Mouse (Mus musculus): ENCODE measurements around the gene Ifi27l2a. TPM values are rescaled to one million over a fixed set of nuclear protein-coding genes. Genes with fewer than 3 reads are reported as not detected.
A peak's percentile ranks its signal among the peaks of the same experiment; 100 is the strongest.

Ifi27l2a gene
- total and polyA plus RNA-seq, 2 experiments, result 68.1 to 72.7 TPM

- H3K79me2 ChIP-seq (ENCODE audit: control insufficient read depth, insufficient read depth, low read length), result no peaks in the 10 kb centered on the region
- TF ChIP-seq POLR2A (IDR thresholded peaks at IDR 0.05; ENCODE audit: extremely low read depth, insufficient read depth, low read length) (no peak), CTCF (IDR thresholded peaks at IDR 0.05; ENCODE audit: low read depth, low read length) (no peak)
- WGBS, result 92% methylated on average over 4 of the region's 4 CpGs
- no peak within 1 kb of the TSS for H3K4me3 ChIP-seq (ENCODE audit: insufficient read depth, low read depth, low read length)
- no peaks in the 10 kb centered on the region for H3K4me1 ChIP-seq (ENCODE audit: control insufficient read depth, insufficient read depth, low read length)
- no peak within 1 kb of the TSS for H3K9ac ChIP-seq (ENCODE audit: low read depth, low read length)
- no peak within 1 kb of the TSS for H3K27ac ChIP-seq (replicated peaks; ENCODE audit: insufficient read depth, low read depth, low read length)
- peaks cover 37% of the 10 kb centered on the region for H3K36me3 ChIP-seq (ENCODE audit: control insufficient read depth, insufficient read depth, low read length)
- DNase-seq (ENCODE audit: extremely low read depth, low read depth, low spot score), result no peak
- no peaks in the 10 kb centered on the region for H3K27me3 ChIP-seq (ENCODE audit: control insufficient read depth, insufficient read depth, low read length)
Observed at GRCm38 (mm10) chr12:103407720-103408119, 35.8 kb downstream of the Ifi27l2a start, which contains the start of gene 9330161L09Rik. 9330161L09Rik (minus strand) TSS chr12:103407820.

GRCm38 (mm10) chr12:103404131-103404530 is 39.3 kb downstream of the Ifi27l2a start:
- 89% methylated on average over 18 of the region's 18 CpGs for WGBS
- Histone ChIP-seq H3K27ac (replicated peaks; ENCODE audit: insufficient read depth, low read depth, low read length) (no peak overlapping the region), H3K27me3 (ENCODE audit: control insufficient read depth, insufficient read depth, low read length) (no peaks in the 10 kb centered on the region), H3K36me3 (ENCODE audit: control insufficient read depth, insufficient read depth, low read length) (peaks cover 16% of the 10 kb centered on the region), H3K4me1 (ENCODE audit: control insufficient read depth, insufficient read depth, low read length) (no peaks in the 10 kb centered on the region), H3K9ac (ENCODE audit: low read depth, low read length) (no peak overlapping the region), H3K4me3 (ENCODE audit: insufficient read depth, low read depth, low read length) (no peak overlapping the region), H3K79me2 (ENCODE audit: control insufficient read depth, insufficient read depth, low read length) (no peaks in the 10 kb centered on the region)
- no peak for DNase-seq (ENCODE audit: extremely low read depth, low read depth, low spot score)
- TF ChIP-seq CTCF (IDR thresholded peaks at IDR 0.05; ENCODE audit: low read depth, low read length) (no peak), POLR2A (IDR thresholded peaks at IDR 0.05; ENCODE audit: extremely low read depth, insufficient read depth, low read length) (no peak)

DNA sequence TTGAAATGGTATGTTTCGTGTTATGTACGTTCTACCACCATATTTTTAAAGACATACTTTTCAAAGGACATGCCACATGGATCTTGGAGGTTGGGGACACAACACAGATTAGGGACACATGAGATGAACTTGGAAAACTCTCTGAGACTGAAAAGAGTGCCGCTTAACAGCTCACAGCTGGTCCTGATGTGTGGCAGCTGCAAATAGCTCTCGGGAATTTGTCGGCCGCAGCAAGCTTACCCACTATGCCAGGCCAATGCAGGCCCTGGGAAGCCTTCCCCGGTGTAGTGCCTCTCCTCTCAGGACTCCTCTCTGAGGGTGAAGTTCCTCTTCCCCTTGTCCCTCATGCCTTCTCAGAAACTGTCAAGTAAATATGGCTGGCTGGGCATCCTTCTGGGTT is 46.7 kb downstream of the Ifi27l2a start:
- Histone ChIP-seq H3K4me1 (ENCODE audit: control insufficient read depth, insufficient read depth, low read length) (peaks cover 9% of the 10 kb centered on the region), H3K27me3 (ENCODE audit: control insufficient read depth, insufficient read depth, low read length) (no peaks in the 10 kb centered on the region), H3K27ac (replicated peaks; ENCODE audit: insufficient read depth, low read depth, low read length) (no peak overlapping the region), H3K4me3 (ENCODE audit: insufficient read depth, low read depth, low read length) (no peak overlapping the region), H3K36me3 (ENCODE audit: control insufficient read depth, insufficient read depth, low read length) (no peaks in the 10 kb centered on the region), H3K79me2 (ENCODE audit: control insufficient read depth, insufficient read depth, low read length) (no peaks in the 10 kb centered on the region), H3K9ac (ENCODE audit: low read depth, low read length) (no peak overlapping the region)
- TF ChIP-seq CTCF (IDR thresholded peaks at IDR 0.05; ENCODE audit: low read depth, low read length), result no peak
- no peak for TF ChIP-seq POLR2A (IDR thresholded peaks at IDR 0.05; ENCODE audit: extremely low read depth, insufficient read depth, low read length)
- DNase-seq (ENCODE audit: extremely low read depth, low read depth, low spot score), result no peak
- WGBS, result 94% methylated on average over 7 of the region's 7 CpGs

GRCm38 (mm10) chr12:103395486-103396275 is 47.8 kb downstream of the Ifi27l2a start:
- peak; percentile 85 for DNase-seq (ENCODE audit: extremely low read depth, low read depth, low spot score)
- Histone ChIP-seq H3K4me1 (ENCODE audit: control insufficient read depth, insufficient read depth, low read length) (peaks cover 9% of the 10 kb centered on the region), H3K4me3 (ENCODE audit: insufficient read depth, low read depth, low read length) (no peak overlapping the region), H3K27me3 (ENCODE audit: control insufficient read depth, insufficient read depth, low read length) (no peaks in the 10 kb centered on the region), H3K36me3 (ENCODE audit: control insufficient read depth, insufficient read depth, low read length) (no peaks in the 10 kb centered on the region), H3K9ac (ENCODE audit: low read depth, low read length) (no peak overlapping the region), H3K79me2 (ENCODE audit: control insufficient read depth, insufficient read depth, low read length) (no peaks in the 10 kb centered on the region), H3K27ac (replicated peaks; ENCODE audit: insufficient read depth, low read depth, low read length) (no peak overlapping the region)
- no peak for TF ChIP-seq POLR2A (IDR thresholded peaks at IDR 0.05; ENCODE audit: extremely low read depth, insufficient read depth, low read length)
- no peak for TF ChIP-seq CTCF (IDR thresholded peaks at IDR 0.05; ENCODE audit: low read depth, low read length)
- 43% methylated on average over 12 of the region's 12 CpGs for WGBS

DNA sequence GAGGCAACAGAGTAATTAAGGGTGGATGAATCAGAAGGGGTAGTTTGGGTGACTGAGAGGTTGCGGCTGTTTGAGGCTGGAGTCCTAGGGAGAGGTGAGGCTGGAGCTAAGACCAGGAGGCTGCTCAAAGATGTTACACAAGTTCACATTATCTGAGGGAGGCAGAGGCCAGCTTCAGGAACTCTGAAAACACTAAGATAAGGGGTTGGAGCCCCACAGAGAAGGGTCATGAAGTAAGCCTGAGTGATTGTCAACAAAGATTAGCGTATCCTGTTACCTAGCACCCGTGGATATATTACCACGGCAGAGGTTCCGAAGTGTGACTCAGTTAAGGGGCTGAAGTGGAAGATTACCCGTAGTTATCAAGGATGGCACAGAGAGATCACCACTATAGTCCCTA is 50.0 kb downstream of the Ifi27l2a start:
- peaks cover 16% of the 10 kb centered on the region for H3K4me1 ChIP-seq (ENCODE audit: control insufficient read depth, insufficient read depth, low read length)
- no peak for TF ChIP-seq POLR2A (IDR thresholded peaks at IDR 0.05; ENCODE audit: extremely low read depth, insufficient read depth, low read length)
- TF ChIP-seq CTCF (IDR thresholded peaks at IDR 0.05; ENCODE audit: low read depth, low read length), result no peak
- no peak for DNase-seq (ENCODE audit: extremely low read depth, low read depth, low spot score)
- no peaks in the 10 kb centered on the region for H3K36me3 ChIP-seq (ENCODE audit: control insufficient read depth, insufficient read depth, low read length)
- no peak overlapping the region for H3K4me3 ChIP-seq (ENCODE audit: insufficient read depth, low read depth, low read length)
- H3K9ac ChIP-seq (ENCODE audit: low read depth, low read length), result no peak overlapping the region
- 67% methylated on average over 6 of the region's 6 CpGs for WGBS
- H3K27me3 ChIP-seq (ENCODE audit: control insufficient read depth, insufficient read depth, low read length), result no peaks in the 10 kb centered on the region
- H3K27ac ChIP-seq (replicated peaks; ENCODE audit: insufficient read depth, low read depth, low read length), result no peak overlapping the region
- H3K79me2 ChIP-seq (ENCODE audit: control insufficient read depth, insufficient read depth, low read length), result no peaks in the 10 kb centered on the region

Other genes with a start within 250 kb of the Ifi27l2a start
- gene Prima1, start 201.5 kb downstream of the Ifi27l2a start, total RNA-seq (2014; rRNA removed), result not detected in 2 replicates
- not detected in 2 replicates for gene Prima1, start 201.5 kb downstream of the Ifi27l2a start, polyA plus RNA-seq (2012; rRNA removed)
- not detected in 2 replicates for gene Fam181a, start 132.7 kb downstream of the Ifi27l2a start, total RNA-seq (2014; rRNA removed)
- gene Fam181a, start 132.7 kb downstream of the Ifi27l2a start, polyA plus RNA-seq (2012; rRNA removed), result not detected in 2 replicates
- 2.7 and 3.6 TPM in 2 replicates for gene Asb2, start 87.7 kb downstream of the Ifi27l2a start, total RNA-seq (2014; rRNA removed)
- gene Asb2, start 87.7 kb downstream of the Ifi27l2a start, polyA plus RNA-seq (2012; rRNA removed), result 5.6 TPM in 2 replicates
- gene Otub2, start 55.0 kb downstream of the Ifi27l2a start, total RNA-seq (2014; rRNA removed), result 1.3 and 1.7 TPM in 2 replicates
- gene Otub2, start 55.0 kb downstream of the Ifi27l2a start, polyA plus RNA-seq (2012; rRNA removed), result 2.1 and 2.5 TPM in 2 replicates
- 0.13 and 0.46 TPM in 2 replicates for gene 9330161L09Rik, start 35.9 kb downstream of the Ifi27l2a start, total RNA-seq (2014; rRNA removed)
- gene 9330161L09Rik, start 35.9 kb downstream of the Ifi27l2a start, polyA plus RNA-seq (2012; rRNA removed), result 0.20 TPM in 1 of 2 replicates, not detected in the other
- gene Ddx24, start 17.9 kb downstream of the Ifi27l2a start, total RNA-seq (2014; rRNA removed), result 22.8 and 24.4 TPM in 2 replicates
- gene Ddx24, start 17.9 kb downstream of the Ifi27l2a start, polyA plus RNA-seq (2012; rRNA removed), result 15.6 and 19.0 TPM in 2 replicates
- 126 and 149 TPM in 2 replicates for gene Ifi27, start 9.5 kb downstream of the Ifi27l2a start, total RNA-seq (2014; rRNA removed)
- 157 and 288 TPM in 2 replicates for gene Ifi27, start 9.5 kb downstream of the Ifi27l2a start, polyA plus RNA-seq (2012; rRNA removed)
- gene Ifi27l2b, start 13.5 kb upstream of the Ifi27l2a start, total RNA-seq (2014; rRNA removed), result 6.3 and 10.0 TPM in 2 replicates
- 2.7 and 7.4 TPM in 2 replicates for gene Ifi27l2b, start 13.5 kb upstream of the Ifi27l2a start, polyA plus RNA-seq (2012; rRNA removed)
- gene Ppp4r4, start 88.6 kb upstream of the Ifi27l2a start, total RNA-seq (2014; rRNA removed), result 5.8 and 6.5 TPM in 2 replicates
- gene Ppp4r4, start 88.6 kb upstream of the Ifi27l2a start, polyA plus RNA-seq (2012; rRNA removed), result 1.3 and 1.8 TPM in 2 replicates
- gene Serpina10, start 187.8 kb upstream of the Ifi27l2a start, total RNA-seq (2014; rRNA removed), result 204 and 223 TPM in 2 replicates
- 74.7 and 83.9 TPM in 2 replicates for gene Serpina10, start 187.8 kb upstream of the Ifi27l2a start, polyA plus RNA-seq (2012; rRNA removed)
- gene Serpina6, start 213.5 kb upstream of the Ifi27l2a start, total RNA-seq (2014; rRNA removed), result 256 and 388 TPM in 2 replicates
- 227 and 246 TPM in 2 replicates for gene Serpina6, start 213.5 kb upstream of the Ifi27l2a start, polyA plus RNA-seq (2012; rRNA removed)
- gene Serpina16, start 232.5 kb upstream of the Ifi27l2a start, total RNA-seq (2014; rRNA removed), result not detected in 2 replicates
- gene Serpina16, start 232.5 kb upstream of the Ifi27l2a start, polyA plus RNA-seq (2012; rRNA removed), result not detected in 2 replicates